Mouse (Mus musculus): ENCODE measurements at regions not wholly inside any gene's neighbourhood (a gene's known extent, or its start where the extent isn't known, plus 50 kb on each side); places are given as distances from the start of the nearest gene placed in this dataset.
"Not testable (repeated sequence)": the region's sequence is repeated elsewhere in the genome, so short reads cannot be mapped to it uniquely, and the experiment has no call there.

- DNase-seq (ENCODE audit: low spot score in 2 of 2): not testable (repeated sequence)
These were observed 62.4 kb upstream of the Tgm3 start for GRCm38 (mm10) chr2:129949786-129950185.

DNA sequence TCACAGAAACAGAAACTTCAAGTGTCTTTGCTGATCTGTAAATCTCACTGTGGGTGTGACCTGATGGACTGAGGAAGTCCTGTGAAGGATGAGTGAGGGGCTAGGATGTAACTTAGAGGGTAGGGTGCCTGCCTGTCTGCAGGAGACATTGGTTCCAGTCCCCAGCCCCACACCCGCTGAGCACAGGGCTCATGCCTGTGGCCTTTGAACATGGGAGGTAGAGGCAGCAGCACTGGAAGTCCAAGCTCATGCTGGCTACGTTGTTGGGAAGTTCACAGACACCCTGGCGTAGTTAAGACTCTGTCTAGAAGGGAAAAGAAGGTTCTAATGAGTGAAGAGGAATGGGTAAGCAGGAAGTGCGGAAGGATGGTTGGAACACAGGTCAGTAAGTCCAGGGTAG is 59.7 kb upstream of the Tgm3 start:
- DNase-seq (ENCODE audit: low spot score in 2 of 2): no peak

DNA sequence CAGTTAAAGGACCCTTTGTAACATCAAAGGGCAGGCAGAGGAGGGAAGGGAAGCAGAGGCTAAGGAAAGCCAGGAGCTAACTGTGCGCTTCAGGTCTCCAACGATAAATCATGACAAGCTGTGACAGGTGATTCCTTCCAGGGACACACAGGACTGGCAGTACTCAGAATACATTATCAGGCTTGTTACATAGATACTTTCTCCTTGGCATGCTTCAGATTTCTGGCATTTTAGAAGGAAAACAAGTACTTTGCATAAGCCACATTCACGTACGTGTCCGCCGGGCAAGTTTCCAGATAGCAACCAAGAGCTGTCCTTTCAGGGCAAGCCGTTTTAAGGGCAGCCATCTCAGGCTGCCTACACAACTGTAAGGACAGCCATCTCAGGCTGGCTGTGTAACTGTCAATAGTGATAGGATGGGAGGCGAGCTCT is 56.9 kb upstream of the Tgm3 start:
- DNase-seq (ENCODE audit: low spot score in 2 of 2): no peak

GRCm38 (mm10) chr2:129958120-129958519 is 54.0 kb upstream of the Tgm3 start:
- DNase-seq (ENCODE audit: low spot score in 2 of 2): no peak

DNA sequence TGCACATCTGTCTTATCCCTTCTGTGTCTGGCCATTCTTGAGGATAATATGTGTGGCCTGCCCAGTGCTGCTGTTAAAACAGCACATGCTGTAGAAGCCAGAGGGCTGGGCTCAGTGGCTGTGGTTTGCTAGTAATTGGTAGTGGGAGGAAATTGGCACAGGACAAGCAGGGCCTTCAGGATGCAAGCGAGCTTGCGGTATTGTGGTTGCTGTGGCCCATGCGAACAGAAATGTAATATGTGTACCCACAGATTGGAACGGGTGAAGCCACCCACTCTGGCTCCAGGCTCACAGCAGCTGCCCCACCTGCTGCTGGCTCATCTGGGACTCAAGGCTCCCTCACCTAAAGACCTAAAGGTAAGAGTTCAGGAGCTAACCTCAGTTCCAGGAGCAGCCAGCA is 51.8 kb upstream of the Tgm3 start:
- DNase-seq (ENCODE audit: low spot score in 2 of 2): no peak

- no peak for DNase-seq (ENCODE audit: low spot score in 2 of 2)
These were observed 50.6 kb upstream of the Tgm3 start for GRCm38 (mm10) chr2:129961522-129961921.

Data from right cerebral cortex, postnatal 36 days (tissue).